Mouse (Mus musculus): Measurements from ENCODE around the gene Cckar. TPM values are rescaled to one million over a fixed set of nuclear protein-coding genes. Genes with fewer than 3 reads are reported as not detected.

Cckar gene
- total RNA-seq (2021), result not detected
- 0.90 TPM in 1 of 2 replicates, not detected in the other for polyA plus RNA-seq (2012; rRNA removed)
- long read RNA-seq, result 0 reads

DNA sequence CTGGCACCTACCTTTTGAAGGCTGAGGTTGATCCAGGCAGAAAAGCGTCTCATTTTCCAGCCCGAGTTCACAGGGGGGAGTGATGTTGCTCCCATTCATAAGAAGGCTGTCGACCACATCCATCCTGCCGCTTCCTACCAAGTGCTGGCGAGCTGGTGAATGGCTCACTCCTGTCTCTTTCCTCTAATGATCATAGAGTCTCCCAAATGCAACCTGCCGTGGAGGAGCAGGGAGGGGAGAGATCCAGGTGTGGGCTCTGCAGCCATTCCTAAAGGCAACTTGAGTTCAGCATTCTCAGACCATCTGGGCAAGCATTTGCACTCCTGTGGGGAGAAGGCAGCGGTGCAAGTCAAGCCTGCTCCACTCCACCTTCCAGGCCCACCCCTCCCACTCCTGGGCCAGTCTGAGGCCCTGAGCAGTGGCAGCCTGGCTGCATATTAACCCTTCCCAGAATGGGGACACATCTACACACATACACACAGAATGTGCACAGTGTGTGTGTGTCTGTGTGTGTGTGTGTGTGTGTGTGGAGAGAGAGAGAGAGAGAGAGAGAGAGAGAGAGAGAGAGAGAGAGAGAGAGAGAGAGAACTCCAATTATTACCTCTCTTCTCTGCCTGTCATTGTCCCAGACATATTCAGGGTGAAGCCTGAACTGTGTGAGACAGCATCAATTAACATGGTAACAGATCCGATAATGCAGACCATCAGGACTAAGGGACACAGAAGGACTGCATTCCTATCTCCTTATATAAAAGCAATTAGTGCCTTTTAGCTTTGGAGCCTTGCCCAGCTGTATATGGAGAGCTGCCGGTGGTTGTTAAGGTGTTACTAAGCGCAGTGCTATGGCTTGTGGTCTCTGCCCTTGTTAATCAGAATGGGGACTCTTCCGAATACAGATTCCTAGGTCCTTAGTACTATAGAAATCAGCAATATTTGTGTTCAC lies at the start of gene Cckar:
Cckar (minus strand) TSS at position 471 of the 943 bp plus-strand sequence.
- no peak within 1 kb of the TSS for H3K27ac ChIP-seq
- no peaks in the 10 kb centered on the region for H3K4me1 ChIP-seq (ENCODE audit: control insufficient read depth, insufficient read depth, low read length)
- TF ChIP-seq POLR2A (IDR thresholded peaks at IDR 0.05; ENCODE audit: insufficient read depth, low read depth, low read length) (no peak), EP300 (IDR thresholded peaks at IDR 0.05; ENCODE audit: insufficient read depth, low read depth, low read length) (no peak), CTCF (IDR thresholded peaks at IDR 0.05) (no peak)
- no peaks in the 10 kb centered on the region for H3K27me3 ChIP-seq (ENCODE audit: control insufficient read depth, insufficient read depth, low read length)
- no peak within 1 kb of the TSS for H3K4me3 ChIP-seq
- WGBS, result 67% methylated on average over 11 of the region's 11 CpGs
- intact Hi-C loops (cut with DNase I), result no loop called here
- no peaks in the 10 kb centered on the region for H3K79me2 ChIP-seq (replicated peaks; ENCODE audit: control insufficient read depth, insufficient read depth, low read length)
- H3K9ac ChIP-seq (ENCODE audit: low read depth, low read length), result no peak within 1 kb of the TSS
- H3K36me3 ChIP-seq (ENCODE audit: control insufficient read depth, insufficient read depth, low read length), result no peaks in the 10 kb centered on the region
- no peak for DNase-seq

DNA sequence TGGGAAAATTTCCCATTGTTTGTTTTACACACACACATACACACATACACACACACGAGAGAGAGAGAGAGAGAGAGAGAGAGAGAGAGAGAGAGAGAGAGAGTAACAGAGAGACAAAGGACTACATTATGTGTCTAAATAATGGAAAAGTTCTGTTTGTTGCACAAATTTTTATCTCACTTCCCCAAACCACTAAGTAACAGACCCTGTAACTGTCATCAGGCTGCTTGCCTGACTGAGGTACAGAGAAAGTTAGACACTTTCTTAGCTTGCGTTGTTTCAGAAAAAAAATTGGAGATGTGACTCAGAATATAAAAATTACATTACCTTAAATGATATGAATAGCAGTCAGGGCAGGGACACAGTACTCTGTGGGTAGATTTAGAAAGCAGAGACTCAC lies 36.6 kb upstream of the Cckar start:
- no peak for DNase-seq
- intact Hi-C loops (cut with DNase I), result no loop called here
- no peak overlapping the region for H3K9ac ChIP-seq (ENCODE audit: low read depth, low read length)
- H3K36me3 ChIP-seq (ENCODE audit: control insufficient read depth, insufficient read depth, low read length), result no peaks in the 10 kb centered on the region
- no peaks in the 10 kb centered on the region for H3K79me2 ChIP-seq (replicated peaks; ENCODE audit: control insufficient read depth, insufficient read depth, low read length)
- H3K4me3 ChIP-seq, result no peak overlapping the region
- H3K27ac ChIP-seq, result no peak overlapping the region
- TF ChIP-seq CTCF (IDR thresholded peaks at IDR 0.05), result no peak
- TF ChIP-seq POLR2A (IDR thresholded peaks at IDR 0.05; ENCODE audit: insufficient read depth, low read depth, low read length), result no peak
- TF ChIP-seq EP300 (IDR thresholded peaks at IDR 0.05; ENCODE audit: insufficient read depth, low read depth, low read length), result no peak
- 60% methylated on average over 2 of the region's 2 CpGs for WGBS
- no peaks in the 10 kb centered on the region for H3K27me3 ChIP-seq (ENCODE audit: control insufficient read depth, insufficient read depth, low read length)
- no peaks in the 10 kb centered on the region for H3K4me1 ChIP-seq (ENCODE audit: control insufficient read depth, insufficient read depth, low read length)

DNA sequence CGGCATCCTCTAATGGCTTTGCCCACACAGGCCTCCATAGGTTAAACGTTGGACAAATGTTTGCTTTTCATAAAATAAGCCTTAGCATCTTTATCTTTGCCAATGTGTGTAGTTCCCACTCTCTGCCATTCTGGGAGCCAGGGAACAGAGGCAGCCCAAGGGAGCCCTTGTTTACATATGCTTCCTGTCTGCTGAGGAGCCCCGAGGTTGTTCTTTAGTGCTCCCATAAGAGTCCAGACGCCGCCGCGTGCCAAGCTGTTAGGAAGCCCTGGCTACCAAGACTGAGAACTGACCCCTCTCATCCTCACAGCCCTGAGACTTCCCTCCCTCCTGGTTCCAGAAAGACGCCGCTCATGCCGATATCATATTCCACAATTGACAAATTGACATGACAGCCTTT lies 25.4 kb upstream of the Cckar start:
- H3K27me3 ChIP-seq (ENCODE audit: control insufficient read depth, insufficient read depth, low read length), result no peaks in the 10 kb centered on the region
- no peaks in the 10 kb centered on the region for H3K4me1 ChIP-seq (ENCODE audit: control insufficient read depth, insufficient read depth, low read length)
- no peak overlapping the region for H3K27ac ChIP-seq
- no peak for DNase-seq
- TF ChIP-seq CTCF (IDR thresholded peaks at IDR 0.05) (no peak), EP300 (IDR thresholded peaks at IDR 0.05; ENCODE audit: insufficient read depth, low read depth, low read length) (no peak), POLR2A (IDR thresholded peaks at IDR 0.05; ENCODE audit: insufficient read depth, low read depth, low read length) (no peak)
- WGBS, result 62% methylated on average over 10 of the region's 10 CpGs
- H3K36me3 ChIP-seq (ENCODE audit: control insufficient read depth, insufficient read depth, low read length), result no peaks in the 10 kb centered on the region
- H3K9ac ChIP-seq (ENCODE audit: low read depth, low read length), result no peak overlapping the region
- H3K79me2 ChIP-seq (replicated peaks; ENCODE audit: control insufficient read depth, insufficient read depth, low read length), result no peaks in the 10 kb centered on the region
- H3K4me3 ChIP-seq, result no peak overlapping the region
- intact Hi-C loops (cut with DNase I), result no loop called here

DNA sequence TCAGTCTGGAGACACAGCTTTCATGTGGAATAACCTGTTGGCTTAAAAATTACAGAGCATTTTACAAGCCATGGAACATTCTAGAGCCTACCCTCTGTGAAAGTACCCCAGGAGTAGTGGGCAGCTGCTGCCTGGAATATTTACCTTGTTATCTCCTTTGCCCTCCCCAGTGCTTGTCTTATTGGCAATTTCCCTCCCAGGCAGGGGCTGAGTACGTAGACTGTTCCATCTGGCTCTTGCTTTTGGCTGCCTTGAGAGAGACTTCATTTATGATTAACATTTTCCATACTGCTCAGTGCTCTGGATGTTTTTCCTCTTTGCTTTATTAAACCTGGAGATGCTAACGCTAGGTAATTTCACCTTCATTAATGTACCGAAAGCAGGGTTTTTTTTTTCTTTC lies 20.1 kb upstream of the Cckar start:
- H3K27me3 ChIP-seq (ENCODE audit: control insufficient read depth, insufficient read depth, low read length), result no peaks in the 10 kb centered on the region
- H3K36me3 ChIP-seq (ENCODE audit: control insufficient read depth, insufficient read depth, low read length), result no peaks in the 10 kb centered on the region
- H3K9ac ChIP-seq (ENCODE audit: low read depth, low read length), result no peak overlapping the region
- H3K4me1 ChIP-seq (ENCODE audit: control insufficient read depth, insufficient read depth, low read length), result no peaks in the 10 kb centered on the region
- TF ChIP-seq POLR2A (IDR thresholded peaks at IDR 0.05; ENCODE audit: insufficient read depth, low read depth, low read length) (no peak), CTCF (IDR thresholded peaks at IDR 0.05) (no peak), EP300 (IDR thresholded peaks at IDR 0.05; ENCODE audit: insufficient read depth, low read depth, low read length) (no peak)
- WGBS, result 70% methylated on average over 3 of the region's 3 CpGs
- no peaks in the 10 kb centered on the region for H3K79me2 ChIP-seq (replicated peaks; ENCODE audit: control insufficient read depth, insufficient read depth, low read length)
- H3K27ac ChIP-seq, result no peak overlapping the region
- no peak for DNase-seq
- intact Hi-C loops (cut with DNase I), result no loop called here
- no peak overlapping the region for H3K4me3 ChIP-seq

DNA sequence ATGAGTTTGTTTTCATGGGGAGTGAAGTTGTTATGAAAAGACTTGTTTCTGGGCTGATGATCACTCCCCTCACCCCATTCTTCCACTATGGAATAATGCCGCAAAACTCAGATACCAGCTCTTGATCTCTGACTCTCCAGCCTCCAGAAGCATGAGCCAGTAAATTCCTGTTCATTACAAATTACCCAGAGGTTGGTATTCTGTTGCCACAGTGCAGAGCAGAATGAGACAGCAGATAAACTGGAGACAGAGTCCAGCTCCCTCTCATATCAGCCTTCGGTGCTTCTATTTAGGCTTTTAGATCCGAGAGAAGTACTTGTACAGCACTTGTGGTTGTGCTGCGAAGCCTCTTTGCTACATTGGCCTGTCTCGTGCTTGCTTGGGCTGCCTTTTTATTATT lies 18.5 kb upstream of the Cckar start:
- no peak for DNase-seq
- TF ChIP-seq CTCF (IDR thresholded peaks at IDR 0.05) (no peak), POLR2A (IDR thresholded peaks at IDR 0.05; ENCODE audit: insufficient read depth, low read depth, low read length) (no peak), EP300 (IDR thresholded peaks at IDR 0.05; ENCODE audit: insufficient read depth, low read depth, low read length) (no peak)

DNA sequence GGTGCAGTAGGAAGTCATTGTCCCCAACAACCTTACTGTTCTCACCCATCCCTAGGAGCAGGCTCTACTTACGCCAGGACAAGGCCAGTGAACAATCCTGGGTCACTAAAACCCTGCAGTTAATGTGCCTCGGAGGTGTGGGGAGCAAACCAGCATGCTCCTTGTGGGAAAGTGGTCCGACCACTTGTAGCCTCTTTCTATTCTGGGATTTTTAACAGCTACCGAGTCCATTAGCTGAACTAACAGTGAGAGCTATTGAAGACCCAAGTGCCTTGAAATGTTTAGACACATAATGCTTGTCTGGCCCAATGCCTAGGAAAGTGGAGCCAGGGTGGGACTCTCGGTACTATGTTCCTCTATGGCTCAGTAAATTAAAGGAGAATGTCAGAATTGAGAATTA lies 9.0 kb upstream of the Cckar start:
- H3K27ac ChIP-seq, result no peak overlapping the region
- DNase-seq, result no peak
- TF ChIP-seq EP300 (IDR thresholded peaks at IDR 0.05; ENCODE audit: insufficient read depth, low read depth, low read length) (no peak), POLR2A (IDR thresholded peaks at IDR 0.05; ENCODE audit: insufficient read depth, low read depth, low read length) (no peak), CTCF (IDR thresholded peaks at IDR 0.05) (no peak)
- no peaks in the 10 kb centered on the region for H3K27me3 ChIP-seq (ENCODE audit: control insufficient read depth, insufficient read depth, low read length)
- no peak overlapping the region for H3K4me3 ChIP-seq
- intact Hi-C loops (cut with DNase I), result no loop called here
- H3K9ac ChIP-seq (ENCODE audit: low read depth, low read length), result no peak overlapping the region
- no peaks in the 10 kb centered on the region for H3K4me1 ChIP-seq (ENCODE audit: control insufficient read depth, insufficient read depth, low read length)
- 66% methylated on average over 5 of the region's 5 CpGs for WGBS
- no peaks in the 10 kb centered on the region for H3K79me2 ChIP-seq (replicated peaks; ENCODE audit: control insufficient read depth, insufficient read depth, low read length)
- no peaks in the 10 kb centered on the region for H3K36me3 ChIP-seq (ENCODE audit: control insufficient read depth, insufficient read depth, low read length)

More for the DNA sequence above, 18.5 kb upstream of the Cckar start:
- no peaks in the 10 kb centered on the region for H3K79me2 ChIP-seq (replicated peaks; ENCODE audit: control insufficient read depth, insufficient read depth, low read length)
- H3K27ac ChIP-seq, result no peak overlapping the region
- 38% methylated on average over 5 of the region's 5 CpGs for WGBS
- no peak overlapping the region for H3K9ac ChIP-seq (ENCODE audit: low read depth, low read length)
- no peaks in the 10 kb centered on the region for H3K27me3 ChIP-seq (ENCODE audit: control insufficient read depth, insufficient read depth, low read length)
- H3K4me3 ChIP-seq, result no peak overlapping the region
- no peaks in the 10 kb centered on the region for H3K36me3 ChIP-seq (ENCODE audit: control insufficient read depth, insufficient read depth, low read length)
- H3K4me1 ChIP-seq (ENCODE audit: control insufficient read depth, insufficient read depth, low read length), result no peaks in the 10 kb centered on the region
- intact Hi-C loops (cut with DNase I), result no loop called here
